Mouse (Mus musculus) limb, embryonic 14.5 days (tissue): ENCODE measurements at regions not wholly inside any gene's neighbourhood (a gene's known extent, or its start where the extent isn't known, plus 50 kb on each side); places are given as distances from the start of the nearest gene placed in this dataset.
A peak's percentile ranks its signal among the peaks of the same experiment; 100 is the strongest.

Experiments used
- ATAC-seq: fragments of 200-750 bp; cut with Nextera tagmentation; 2 replicates; pipeline ENCODE4 v1.8.0; 2017; ENCODE audit warnings: low read depth, moderate number of reproducible peaks, moderate TSS enrichment; ENCODE audit not compliant: low FRiP score
- DNase-seq: peaks from one replicate; pipeline ENCODE4 v3.0.0-alpha.2; 2015; ENCODE audit warnings: low spot score
- H3K27ac ChIP-seq: fragments of 300-500 bp; sonication (generic); replicated peaks from 2 replicates; pipeline ENCODE4 v1.5.1; 2014; ENCODE audit warnings: low read depth, mild to moderate bottlenecking, low read length, moderate library complexity, mixed read lengths
- H3K27me3 ChIP-seq: fragments of 300-500 bp; sonication (generic); 2 replicates; pipeline ENCODE4 v1.6.1; 2014; ENCODE audit warnings: low read length, mixed read lengths; ENCODE audit not compliant: control insufficient read depth, insufficient read depth
- H3K36me3 ChIP-seq: fragments of 300-500 bp; sonication (generic); 2 replicates; pipeline ENCODE4 v1.6.1; 2014; ENCODE audit warnings: mild to moderate bottlenecking, low read length, moderate library complexity, mixed read lengths; ENCODE audit not compliant: control insufficient read depth, insufficient read depth
- H3K4me1 ChIP-seq: fragments of 300-500 bp; sonication (generic); 2 replicates; pipeline ENCODE4 v1.6.1; 2014; ENCODE audit warnings: antibody characterized with exemption, low read length, mixed read lengths; ENCODE audit not compliant: control insufficient read depth, insufficient read depth
- H3K4me2 ChIP-seq: fragments of 300-500 bp; sonication (generic); replicated peaks from 2 replicates; pipeline ENCODE4 v1.6.1; 2014; ENCODE audit warnings: low read depth, mild to moderate bottlenecking, low read length, moderate library complexity; ENCODE audit not compliant: severe bottlenecking
- H3K4me3 ChIP-seq: fragments of 300-500 bp; sonication (generic); replicated peaks from 2 replicates; pipeline ENCODE4 v1.5.1; 2014; ENCODE audit warnings: low read length
- H3K9ac ChIP-seq: fragments of 300-500 bp; sonication (generic); 2 replicates; pipeline ENCODE4 v1.6.1; 2014; ENCODE audit warnings: mild to moderate bottlenecking, low read depth, low read length, moderate library complexity; ENCODE audit not compliant: severe bottlenecking
- H3K9me3 ChIP-seq: fragments of 300-500 bp; sonication (generic); 2 replicates; pipeline ENCODE4 v1.6.1; 2016; ENCODE audit warnings: low read length; ENCODE audit not compliant: control insufficient read depth
- POLR2A ChIP-seq: fragments of 200-500 bp; IDR thresholded peaks from 2 replicates; pipeline ENCODE4 v1.8.0; 2012; ENCODE audit warnings: inconsistent platforms, mild to moderate bottlenecking, moderate library complexity, borderline replicate concordance; ENCODE audit not compliant: insufficient read depth, insufficient read length; ENCODE audit errors: extremely low read depth
- whole genome bisulfite sequencing: fragments of 180-500 bp; shearing (Covaris S2); extraction: QIAGEN DNeasy Blood & Tissue Kit; methylation state at CpG from one replicate; pipeline ENCODE4 v1.1.7; 2014; 5-methylcytosine and 5-hydroxymethylcytosine counted together

- no peaks in the 10 kb centered on the region for H3K9me3 ChIP-seq
- 76% methylated on average over 6 of the region's 6 CpGs for WGBS
- no peak overlapping the region for H3K9ac ChIP-seq
- H3K27ac ChIP-seq = no peak overlapping the region
- TF ChIP-seq POLR2A = no peak
- H3K27me3 ChIP-seq = no peaks in the 10 kb centered on the region
- H3K4me2 ChIP-seq = no peak overlapping the region
- H3K4me1 ChIP-seq = peaks cover 9% of the 10 kb centered on the region
- H3K36me3 ChIP-seq = no peaks in the 10 kb centered on the region
- no peak for DNase-seq
- H3K4me3 ChIP-seq = no peak overlapping the region
- ATAC-seq = no peak
Observed at GRCm38 (mm10) chr7:129779939-129780338, 188.3 kb downstream of the Wdr11 start.

GRCm38 (mm10) chr7:129781756-129782155 is 190.1 kb downstream of the Wdr11 start:
- DNase-seq (no peak), ATAC-seq (no peak)
- 74% methylated on average over 3 of the region's 3 CpGs for WGBS
- Histone ChIP-seq H3K4me2 (no peak overlapping the region), H3K9me3 (no peaks in the 10 kb centered on the region), H3K27me3 (no peaks in the 10 kb centered on the region), H3K4me3 (no peak overlapping the region), H3K27ac (no peak overlapping the region), H3K36me3 (no peaks in the 10 kb centered on the region), H3K9ac (no peak overlapping the region), H3K4me1 (0 out of 2 replicates have a peak, but pooled peaks cover 2% of the 10 kb centered on the region)
- no peak for TF ChIP-seq POLR2A

- no peak for ATAC-seq
- no peak for TF ChIP-seq POLR2A
- H3K9ac ChIP-seq = no peak overlapping the region
- no peaks in the 10 kb centered on the region for H3K36me3 ChIP-seq
- DNase-seq = no peak
- H3K4me1 ChIP-seq = peaks cover 11% of the 10 kb centered on the region
- no peak overlapping the region for H3K27ac ChIP-seq
- WGBS = 70% methylated on average over 4 of the region's 4 CpGs
- H3K9me3 ChIP-seq = no peaks in the 10 kb centered on the region
- H3K4me2 ChIP-seq = no peak overlapping the region
- no peaks in the 10 kb centered on the region for H3K27me3 ChIP-seq
- H3K4me3 ChIP-seq = no peak overlapping the region
Observed at GRCm38 (mm10) chr7:129784966-129785365, 193.3 kb downstream of the Wdr11 start.

GRCm38 (mm10) chr7:129787011-129787410 is 195.3 kb downstream of the Wdr11 start:
- no peak for DNase-seq
- no peak overlapping the region for H3K9ac ChIP-seq
- no peak overlapping the region for H3K4me2 ChIP-seq
- no peak for TF ChIP-seq POLR2A
- no peaks in the 10 kb centered on the region for H3K9me3 ChIP-seq
- H3K27me3 ChIP-seq = no peaks in the 10 kb centered on the region
- no peak for ATAC-seq
- H3K27ac ChIP-seq = no peak overlapping the region
- 62% methylated on average over 2 of the region's 2 CpGs for WGBS
- no peaks in the 10 kb centered on the region for H3K36me3 ChIP-seq
- H3K4me3 ChIP-seq = no peak overlapping the region
- H3K4me1 ChIP-seq = peaks cover 26% of the 10 kb centered on the region

GRCm38 (mm10) chr7:129787736-129788135 is 196.1 kb downstream of the Wdr11 start:
- Histone ChIP-seq H3K4me1 (peaks cover 23% of the 10 kb centered on the region), H3K9me3 (no peaks in the 10 kb centered on the region), H3K36me3 (no peaks in the 10 kb centered on the region), H3K4me2 (no peak overlapping the region), H3K27me3 (no peaks in the 10 kb centered on the region), H3K9ac (no peak overlapping the region), H3K4me3 (no peak overlapping the region), H3K27ac (no peak overlapping the region)
- no peak for DNase-seq
- 92% methylated on average over 2 of the region's 2 CpGs for WGBS
- no peak for TF ChIP-seq POLR2A
- no peak for ATAC-seq

- Histone ChIP-seq H3K27me3 (no peaks in the 10 kb centered on the region), H3K4me2 (no peak overlapping the region), H3K4me1 (peaks cover 23% of the 10 kb centered on the region), H3K4me3 (no peak overlapping the region), H3K9ac (no peak overlapping the region), H3K9me3 (no peaks in the 10 kb centered on the region), H3K36me3 (no peaks in the 10 kb centered on the region), H3K27ac (no peak overlapping the region)
- no peak for TF ChIP-seq POLR2A
- peak; percentile 71; the same call in 1 of the 2 replicates for ATAC-seq
- WGBS = 17% methylated on average over 6 of the region's 6 CpGs
- DNase-seq = no peak
Observed at GRCm38 (mm10) chr7:129789461-129789860, 197.8 kb downstream of the Wdr11 start.
